Mouse (Mus musculus) limb, embryonic 14.5 days (tissue): ENCODE data around the gene Cntrl. TPM values are rescaled to one million over a fixed set of nuclear protein-coding genes. Genes with fewer than 3 reads are reported as not detected.
A peak's percentile ranks its signal among the peaks of the same experiment; 100 is the strongest.

Source experiments
- ATAC-seq: fragments of 200-750 bp; cut with Nextera tagmentation; 2 replicates; pipeline ENCODE4 v1.8.0; 2017; ENCODE audit warnings: low read depth, moderate number of reproducible peaks, moderate TSS enrichment; ENCODE audit not compliant: low FRiP score
- DNase-seq: peaks from one replicate; pipeline ENCODE4 v3.0.0-alpha.2; 2015; ENCODE audit warnings: low spot score
- H3K27ac ChIP-seq: fragments of 300-500 bp; sonication (generic); replicated peaks from 2 replicates; pipeline ENCODE4 v1.5.1; 2014; ENCODE audit warnings: low read depth, mild to moderate bottlenecking, low read length, moderate library complexity, mixed read lengths
- H3K27me3 ChIP-seq: fragments of 300-500 bp; sonication (generic); 2 replicates; pipeline ENCODE4 v1.6.1; 2014; ENCODE audit warnings: low read length, mixed read lengths; ENCODE audit not compliant: control insufficient read depth, insufficient read depth
- H3K36me3 ChIP-seq: fragments of 300-500 bp; sonication (generic); 2 replicates; pipeline ENCODE4 v1.6.1; 2014; ENCODE audit warnings: mild to moderate bottlenecking, low read length, moderate library complexity, mixed read lengths; ENCODE audit not compliant: control insufficient read depth, insufficient read depth
- H3K4me1 ChIP-seq: fragments of 300-500 bp; sonication (generic); 2 replicates; pipeline ENCODE4 v1.6.1; 2014; ENCODE audit warnings: antibody characterized with exemption, low read length, mixed read lengths; ENCODE audit not compliant: control insufficient read depth, insufficient read depth
- H3K4me2 ChIP-seq: fragments of 300-500 bp; sonication (generic); replicated peaks from 2 replicates; pipeline ENCODE4 v1.6.1; 2014; ENCODE audit warnings: low read depth, mild to moderate bottlenecking, low read length, moderate library complexity; ENCODE audit not compliant: severe bottlenecking
- H3K4me3 ChIP-seq: fragments of 300-500 bp; sonication (generic); replicated peaks from 2 replicates; pipeline ENCODE4 v1.5.1; 2014; ENCODE audit warnings: low read length
- H3K9ac ChIP-seq: fragments of 300-500 bp; sonication (generic); 2 replicates; pipeline ENCODE4 v1.6.1; 2014; ENCODE audit warnings: mild to moderate bottlenecking, low read depth, low read length, moderate library complexity; ENCODE audit not compliant: severe bottlenecking
- H3K9me3 ChIP-seq: fragments of 300-500 bp; sonication (generic); 2 replicates; pipeline ENCODE4 v1.6.1; 2016; ENCODE audit warnings: low read length; ENCODE audit not compliant: control insufficient read depth
- POLR2A ChIP-seq: fragments of 200-500 bp; IDR thresholded peaks from 2 replicates; pipeline ENCODE4 v1.8.0; 2012; ENCODE audit warnings: inconsistent platforms, mild to moderate bottlenecking, moderate library complexity, borderline replicate concordance; ENCODE audit not compliant: insufficient read depth, insufficient read length; ENCODE audit errors: extremely low read depth
- WGBS: fragments of 180-500 bp; shearing (Covaris S2); extraction: QIAGEN DNeasy Blood & Tissue Kit; methylation state at CpG from one replicate; pipeline ENCODE4 v1.1.7; 2014; 5-methylcytosine and 5-hydroxymethylcytosine counted together
- polyA plus RNA-seq, 2 experiments: library from polyadenylated mRNA; depleted of rRNA in 1 of 2; stranded (reverse) in 1 of 2; unstranded in 1 of 2; fragments of >200 nt; fragmentation: Nextera tagmentation in 1 of 2; extraction: Ambion mirVana in 1 of 2; gene quantifications; 2 replicates each; pipeline versions ENCODE4 v1.2.1 to v1.2.3; 2012 to 2014

Cntrl gene
- polyA plus RNA-seq, 2 experiments: 18.8 to 39.3 TPM

- H3K9ac ChIP-seq: no peak overlapping the region
- WGBS: 80% methylated on average over 3 of the region's 3 CpGs
- no peak overlapping the region for H3K4me3 ChIP-seq
- ATAC-seq: no peak
- no peaks in the 10 kb centered on the region for H3K9me3 ChIP-seq
- H3K4me2 ChIP-seq: no peak overlapping the region
- H3K36me3 ChIP-seq: no peaks in the 10 kb centered on the region
- H3K27me3 ChIP-seq: no peaks in the 10 kb centered on the region
- no peak for DNase-seq
- no peak overlapping the region for H3K27ac ChIP-seq
- H3K4me1 ChIP-seq: peaks cover 5% of the 10 kb centered on the region; the same call in 1 of the 2 replicates
- TF ChIP-seq POLR2A: no peak
Measured at GRCm38 (mm10) chr2:35211681-35212080, 102.4 kb downstream of the Cntrl start.

GRCm38 (mm10) chr2:35213345-35213910 lies 104.1 kb downstream of the Cntrl start:
- H3K4me1 ChIP-seq: peaks cover 5% of the 10 kb centered on the region; the same call in 1 of the 2 replicates
- DNase-seq (no peak), ATAC-seq (no peak)
- H3K36me3 ChIP-seq: no peaks in the 10 kb centered on the region
- 77% methylated on average over 12 of the region's 12 CpGs for WGBS
- no peak overlapping the region for H3K4me3 ChIP-seq
- H3K27me3 ChIP-seq: no peaks in the 10 kb centered on the region
- no peak for TF ChIP-seq POLR2A
- H3K27ac ChIP-seq: no peak overlapping the region
- no peak overlapping the region for H3K9ac ChIP-seq
- no peaks in the 10 kb centered on the region for H3K9me3 ChIP-seq
- H3K4me2 ChIP-seq: no peak overlapping the region

GRCm38 (mm10) chr2:35214881-35215358 lies 105.6 kb downstream of the Cntrl start:
- no peak overlapping the region for H3K4me3 ChIP-seq
- no peaks in the 10 kb centered on the region for H3K36me3 ChIP-seq
- no peaks in the 10 kb centered on the region for H3K27me3 ChIP-seq
- H3K9ac ChIP-seq: no peak overlapping the region
- no peak overlapping the region for H3K27ac ChIP-seq
- H3K4me1 ChIP-seq: peaks cover 5% of the 10 kb centered on the region; the same call in 1 of the 2 replicates
- WGBS: 8% methylated on average over 12 of the region's 12 CpGs
- peak; percentile 69 for ATAC-seq
- TF ChIP-seq POLR2A: no peak
- DNase-seq: peak; percentile 77
- no peaks in the 10 kb centered on the region for H3K9me3 ChIP-seq
- H3K4me2 ChIP-seq: peak overlapping the region; percentile 31

GRCm38 (mm10) chr2:35215363-35215762 lies 106.1 kb downstream of the Cntrl start:
- ATAC-seq: peak; percentile 18; the same call in 1 of the 2 replicates
- no peak overlapping the region for H3K4me2 ChIP-seq
- WGBS: 74% methylated on average over 14 of the region's 14 CpGs
- H3K4me1 ChIP-seq: peaks cover 5% of the 10 kb centered on the region; the same call in 1 of the 2 replicates
- no peaks in the 10 kb centered on the region for H3K9me3 ChIP-seq
- no peak for DNase-seq
- no peaks in the 10 kb centered on the region for H3K36me3 ChIP-seq
- H3K27me3 ChIP-seq: no peaks in the 10 kb centered on the region
- H3K9ac ChIP-seq: no peak overlapping the region
- TF ChIP-seq POLR2A: no peak
- no peak overlapping the region for H3K27ac ChIP-seq
- no peak overlapping the region for H3K4me3 ChIP-seq

- Histone ChIP-seq H3K36me3 (no peaks in the 10 kb centered on the region), H3K4me2 (no peak overlapping the region), H3K4me1 (peaks cover 5% of the 10 kb centered on the region; the same call in 1 of the 2 replicates), H3K9me3 (no peaks in the 10 kb centered on the region), H3K4me3 (no peak overlapping the region), H3K9ac (no peak overlapping the region), H3K27me3 (no peaks in the 10 kb centered on the region), H3K27ac (no peak overlapping the region)
- no peak for DNase-seq
- TF ChIP-seq POLR2A: no peak
- no peak for ATAC-seq
- WGBS: 78% methylated on average over 2 of the region's 2 CpGs
Measured at GRCm38 (mm10) chr2:35216701-35217100, 107.4 kb downstream of the Cntrl start.

- no peak overlapping the region for H3K27ac ChIP-seq
- ATAC-seq (no peak), DNase-seq (no peak)
- TF ChIP-seq POLR2A: no peak
- H3K36me3 ChIP-seq: no peaks in the 10 kb centered on the region
- no peaks in the 10 kb centered on the region for H3K9me3 ChIP-seq
- no peak overlapping the region for H3K4me2 ChIP-seq
- H3K27me3 ChIP-seq: no peaks in the 10 kb centered on the region
- H3K9ac ChIP-seq: no peak overlapping the region
- H3K4me1 ChIP-seq: peaks cover 13% of the 10 kb centered on the region; the same call in 1 of the 2 replicates
- WGBS: 98% methylated on average over 3 of the region's 3 CpGs
- H3K4me3 ChIP-seq: no peak overlapping the region
Measured at GRCm38 (mm10) chr2:35218736-35219135, 109.4 kb downstream of the Cntrl start.
